Mouse (Mus musculus): ENCODE data around the gene Trp73.

DNA sequence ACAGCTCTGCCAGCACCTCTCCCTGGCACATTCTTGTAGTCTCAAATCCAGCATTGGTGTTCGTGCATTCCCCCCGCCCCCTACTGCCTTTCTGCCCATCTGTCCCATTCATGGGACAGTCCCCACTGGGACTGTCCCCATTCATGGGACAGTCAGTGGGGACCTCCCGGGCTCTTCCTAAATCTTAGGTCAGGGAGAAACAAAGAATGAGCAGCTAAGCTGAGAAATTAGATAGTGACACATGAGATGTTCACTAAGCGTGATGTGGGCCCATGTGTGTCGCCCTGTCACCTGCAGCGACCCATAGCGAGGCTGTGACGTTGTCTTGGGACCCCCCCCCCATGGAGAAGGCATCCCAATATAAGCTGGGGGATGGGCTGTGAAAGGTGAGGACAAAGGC is 48.7 kb downstream of the Trp73 start:
- TF ChIP-seq POLR2A (IDR thresholded peaks at IDR 0.05; ENCODE audit: borderline replicate concordance, control insufficient read depth, low read depth, low read length) (no peak), CTCF (IDR thresholded peaks at IDR 0.05; ENCODE audit: control insufficient read depth, insufficient read depth, low read length) (no peak)

All from bone marrow, adult 2 months (tissue).